Mouse (Mus musculus) brain, embryonic 18.5 days (tissue): Measurements from ENCODE around the gene Prss21.
"Not testable (repeated sequence)": the region's sequence is repeated elsewhere in the genome, so short reads cannot be mapped to it uniquely, and the experiment has no call there.

Experiments
- DNase-seq: peaks from one replicate; pipeline ENCODE4 v3.0.0-alpha.2; 2012; ENCODE audit warnings: low read depth, low spot score

Prss21 gene

GRCm38 (mm10) chr17:23862926-23863325 is 4.9 kb upstream of the Prss21 start:
- no peak for DNase-seq

- DNase-seq = no peak
Measured at GRCm38 (mm10) chr17:23868513-23868912, 657 bp downstream of the Prss21 start.

GRCm38 (mm10) chr17:23873884-23874856 is 6.3 kb downstream of the Prss21 start:
- no peak for DNase-seq

- peak; percentile 24 for DNase-seq
Measured at GRCm38 (mm10) chr17:23876741-23877140, 8.9 kb downstream of the Prss21 start.

- no peak for DNase-seq
Measured at GRCm38 (mm10) chr17:23877166-23877565, 9.3 kb downstream of the Prss21 start.

- DNase-seq = not testable (repeated sequence)
Measured at GRCm38 (mm10) chr17:23880576-23880975, 12.7 kb downstream of the Prss21 start, which contains the start of the genes Dcpp1 and Dcpp2. Dcpp1 (plus strand) TSS chr17:23880876. Dcpp2 (plus strand) TSS chr17:23880880.

GRCm38 (mm10) chr17:23917158-23917557 is 49.3 kb downstream of the Prss21 start, which contains the start of gene Dcpp3:
Dcpp3 (plus strand) TSS chr17:23917458.
- not testable (repeated sequence) for DNase-seq
